Mouse (Mus musculus) heart, postnatal 14 days (tissue): ENCODE measurements around the gene Egln2. TPM values are rescaled to one million over a fixed set of nuclear protein-coding genes. Genes with fewer than 3 reads are reported as not detected.

Experiments
- microRNA-seq, 2 experiments: library from miRNA; unstranded; fragments of <30 nt; microRNA quantifications; one replicate each; pipeline ENCODE4 v1.2.0; 2021 to 2022
- total RNA-seq, 2 experiments: library from RNA; stranded (reverse); gene quantifications; 2 replicates each; pipeline ENCODE4 v1.2.3; 2021

Gene Egln2
- total RNA-seq, 2 experiments from 2014 or later = 60.1 to 60.6 TPM

Small RNA genes within 50 kb of the gene (microRNA-seq; reads per million reads assigned to microRNA genes)
- gene Mir1191 = 0 to 0.12 reads per million in 2 experiments
- 0.36 to 0.54 reads per million in 2 experiments for gene Mir3101

Other genes with a start within 250 kb of the Egln2 start
- not detected for gene Cyp2a22, start 227.4 kb downstream of the Egln2 start, total RNA-seq
- under 1 TPM in 1 of 2 experiments, not detected in 1; 0.17 TPM for gene Cyp2a12, start 137.7 kb downstream of the Egln2 start, total RNA-seq
- 10 to 100 TPM in 1 of 2 experiments, under 1 TPM in 1; 0.12 to 25.5 TPM for gene Cyp2f2, start 46.9 kb downstream of the Egln2 start, total RNA-seq
- gene Cyp2t4, start 13.1 kb downstream of the Egln2 start, total RNA-seq = not detected
- gene Rab4b, start 12.1 kb upstream of the Egln2 start, total RNA-seq = 10 to 100 TPM; 21.9 to 22.1 TPM
- gene Gm21983, start 14.3 kb upstream of the Egln2 start, total RNA-seq = not detected
- gene Mia, start 14.4 kb upstream of the Egln2 start, total RNA-seq = not detected
- gene BC024978, start 29.0 kb upstream of the Egln2 start, total RNA-seq = 10 to 100 TPM; 12.3 to 12.5 TPM
- 10 to 100 TPM; 38.9 to 47.7 TPM for gene Snrpa, start 29.5 kb upstream of the Egln2 start, total RNA-seq
- 1 to 10 TPM; 4.5 to 5.5 TPM for gene Itpkc, start 61.9 kb upstream of the Egln2 start, total RNA-seq
- gene Coq8b, start 66.2 kb upstream of the Egln2 start, total RNA-seq = 1 to 10 TPM; 7.0 to 8.8 TPM
- gene Numbl, start 91.6 kb upstream of the Egln2 start, total RNA-seq = 1 to 10 TPM; 7.9 to 8.5 TPM
- gene Ltbp4, start 170.9 kb upstream of the Egln2 start, total RNA-seq = 100 to 1,000 TPM; 354 to 358 TPM
- gene Shkbp1, start 189.2 kb upstream of the Egln2 start, total RNA-seq = 1 to 10 TPM; 8.6 to 9.7 TPM
- gene Gm20479, start 190.6 kb upstream of the Egln2 start, total RNA-seq = under 1 TPM in 1 of 2 experiments, not detected in 1; 0.76 TPM